1 mouse cellular context compared by ENCODE assay signal in the genomic region with DNA sequence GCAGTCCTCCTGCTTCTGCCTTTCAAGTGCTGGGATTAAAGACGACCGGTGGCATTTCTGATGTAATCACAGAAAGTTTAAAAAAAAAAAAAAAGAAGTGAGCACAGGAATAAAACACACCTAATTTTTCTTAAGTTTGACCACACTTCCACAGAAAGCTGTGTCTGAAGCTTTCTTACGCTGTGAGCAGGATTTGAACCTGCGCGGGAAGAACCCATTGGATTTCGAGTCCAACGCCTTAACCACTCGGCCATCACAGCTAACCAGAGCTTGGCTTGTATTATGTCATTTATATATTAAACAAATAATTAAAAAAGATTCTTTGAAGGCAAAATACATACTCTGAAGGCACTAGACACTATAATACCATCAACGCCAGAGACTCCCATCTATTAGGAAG.
TF ChIP-seq lines count a peak whose summit lies in the region.

No protein-coding gene starts in this region.

TF ChIP-seq in myocyte, 11 proteins besides CTCF, POLR2A, EP300 and RAD21 (continued from another document):
- peak; percentile 55 for TF ChIP-seq E2F4 (IDR thresholded peaks at IDR 0.05; ENCODE audit: insufficient read depth)
- no peak for TF ChIP-seq MAX (IDR thresholded peaks at IDR 0.05; ENCODE audit: low read depth)
